Mouse (Mus musculus): ENCODE measurements around the gene Tmem44. TPM values are rescaled to one million over a fixed set of nuclear protein-coding genes. Genes with fewer than 3 reads are reported as not detected.

The Tmem44 gene
- polyA plus RNA-seq, 1 experiment from 2014 or later = 19.3 TPM

Other genes with a start within 250 kb of the Tmem44 start
- gene Gp5, start 240.1 kb downstream of the Tmem44 start, polyA plus RNA-seq (2015; fragmentation: Nextera tagmentation; extraction: Ambion mirVana) = 1.3 and 1.6 TPM in 2 replicates
- gene Atp13a3, start 144.9 kb downstream of the Tmem44 start, polyA plus RNA-seq (2015; fragmentation: Nextera tagmentation; extraction: Ambion mirVana) = 8.4 and 9.4 TPM in 2 replicates
- 34.8 and 36.2 TPM in 2 replicates for gene Lsg1, start 36.8 kb upstream of the Tmem44 start, polyA plus RNA-seq (2015; fragmentation: Nextera tagmentation; extraction: Ambion mirVana)
- gene Fam43a, start 48.9 kb upstream of the Tmem44 start, polyA plus RNA-seq (2015; fragmentation: Nextera tagmentation; extraction: Ambion mirVana) = 17.5 and 20.5 TPM in 2 replicates